Mouse (Mus musculus) liver, adult 2 months (tissue): ENCODE results near the gene B4galt5.

Experiments
- CTCF ChIP-seq: fragments of 200-500 bp; IDR thresholded peaks from 2 replicates; pipeline ENCODE4 v1.5.1; 2011; ENCODE audit warnings: low read depth, low read length, control low read depth
- POLR2A ChIP-seq: fragments of 200-500 bp; IDR thresholded peaks from 2 replicates; pipeline ENCODE4 v1.6.1; 2011; ENCODE audit warnings: low read length, control low read depth; ENCODE audit not compliant: insufficient read depth; ENCODE audit errors: extremely low read depth

DNA sequence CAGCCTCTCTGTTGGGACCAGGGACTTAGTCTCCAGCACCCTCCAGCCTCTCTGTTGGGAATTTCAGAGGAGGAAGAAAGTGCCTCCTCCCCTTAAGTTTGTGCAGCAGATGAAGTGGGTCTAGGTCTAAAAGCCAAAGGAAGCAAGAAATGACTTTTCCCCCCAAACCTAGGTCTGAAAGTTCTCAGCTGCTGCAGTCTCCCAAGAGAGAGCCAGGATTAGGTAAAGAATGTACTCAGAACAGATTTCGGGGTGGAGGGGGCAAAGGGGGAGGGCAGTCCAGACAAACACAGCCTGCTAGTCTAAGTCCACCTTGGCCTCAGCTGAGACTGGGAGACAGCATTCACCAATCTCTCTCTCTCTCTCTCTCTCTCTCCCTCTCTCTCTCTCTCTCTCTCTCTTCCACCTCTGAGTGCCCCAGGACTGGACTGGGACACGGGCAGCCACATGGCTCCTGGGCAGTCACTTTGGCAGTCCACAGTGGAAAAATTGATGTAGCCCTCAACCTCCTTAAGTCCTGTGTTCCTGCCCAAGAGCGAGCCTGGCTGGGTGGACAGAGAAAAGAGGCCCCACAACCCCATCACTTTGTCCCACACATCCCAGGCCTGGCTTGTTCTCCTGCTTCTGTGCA, 96.8 kb downstream of the B4galt5 start:
- TF ChIP-seq POLR2A (no peak), CTCF (no peak)
